Mouse (Mus musculus): ENCODE measurements around the gene Plod3. TPM values are rescaled to one million over a fixed set of nuclear protein-coding genes. Genes with fewer than 3 reads are reported as not detected.

The Plod3 gene
- polyA plus RNA-seq, 1 experiment: not detected

DNA sequence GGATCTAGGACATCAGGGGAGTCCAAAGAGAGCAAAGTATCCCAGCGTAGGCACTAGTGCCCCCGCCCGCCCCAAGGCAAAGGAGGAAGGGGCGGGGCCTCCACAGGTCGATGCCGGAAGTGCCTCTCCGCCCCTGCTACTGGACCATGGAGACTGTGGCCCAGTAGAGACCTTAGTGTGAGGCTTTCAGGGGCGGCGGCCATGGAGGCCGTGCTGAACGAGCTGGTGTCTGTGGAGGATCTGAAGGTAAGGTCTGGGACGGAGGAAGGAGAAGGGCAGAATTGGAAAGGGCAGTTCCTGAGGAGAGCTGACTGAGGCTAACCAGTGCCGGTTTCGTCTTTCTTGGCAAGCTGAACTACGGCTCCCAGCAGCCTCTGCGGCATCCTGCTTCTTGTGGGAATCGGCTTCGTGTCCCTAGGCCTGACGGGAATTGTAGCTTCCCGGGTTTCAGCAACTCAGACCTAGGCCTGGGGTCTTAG, 24.8 kb upstream of the Plod3 start:
- TF ChIP-seq CTCF (IDR thresholded peaks at IDR 0.05; ENCODE audit: insufficient read depth, low read depth, low read length) (no peak), POLR2A (IDR thresholded peaks at IDR 0.05; ENCODE audit: insufficient read depth, low read depth, low read length) (peak; percentile 85)
- Histone ChIP-seq H3K4me3 (ENCODE audit: insufficient read depth, low read depth, low read length) (peak overlapping the region; percentile 85), H3K27ac (ENCODE audit: insufficient read depth, low read depth, low read length) (peak overlapping the region; percentile 97), H3K4me1 (ENCODE audit: control insufficient read depth, insufficient read depth, low read length) (peaks cover 15% of the 10 kb centered on the region; the same call in 1 of the 2 replicates)
- WGBS: 0% methylated on average over 20 of the region's 20 CpGs

DNA sequence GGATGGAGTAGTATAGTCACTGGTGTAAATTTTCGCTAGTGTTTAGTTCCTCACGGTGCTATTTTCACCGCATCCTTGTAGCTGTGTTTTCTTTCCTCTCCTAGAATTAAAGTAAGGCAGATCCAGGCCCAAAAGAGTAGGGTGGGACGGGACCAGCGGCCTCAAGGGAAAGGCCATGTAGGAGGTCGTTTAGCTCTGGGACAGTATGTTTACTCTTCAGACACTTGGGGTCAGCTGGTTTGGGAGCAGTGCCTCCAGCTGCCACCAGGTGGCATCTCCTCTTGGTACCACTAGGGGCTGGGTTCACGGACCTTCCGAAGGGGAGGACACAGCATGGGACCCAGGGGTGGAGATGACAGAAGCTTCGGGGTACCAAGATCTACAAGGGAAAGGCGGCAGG, 24.3 kb upstream of the Plod3 start:
- Histone ChIP-seq H3K4me3 (ENCODE audit: insufficient read depth, low read depth, low read length) (peak overlapping the region; percentile 85), H3K27ac (ENCODE audit: insufficient read depth, low read depth, low read length) (peak overlapping the region; percentile 82), H3K4me1 (ENCODE audit: control insufficient read depth, insufficient read depth, low read length) (peaks cover 15% of the 10 kb centered on the region; the same call in 1 of the 2 replicates)
- WGBS: under 1% methylated on average over 10 of the region's 10 CpGs
- no peak for TF ChIP-seq POLR2A (IDR thresholded peaks at IDR 0.05; ENCODE audit: insufficient read depth, low read depth, low read length)
- peak; percentile 94 for TF ChIP-seq CTCF (IDR thresholded peaks at IDR 0.05; ENCODE audit: insufficient read depth, low read depth, low read length)

DNA sequence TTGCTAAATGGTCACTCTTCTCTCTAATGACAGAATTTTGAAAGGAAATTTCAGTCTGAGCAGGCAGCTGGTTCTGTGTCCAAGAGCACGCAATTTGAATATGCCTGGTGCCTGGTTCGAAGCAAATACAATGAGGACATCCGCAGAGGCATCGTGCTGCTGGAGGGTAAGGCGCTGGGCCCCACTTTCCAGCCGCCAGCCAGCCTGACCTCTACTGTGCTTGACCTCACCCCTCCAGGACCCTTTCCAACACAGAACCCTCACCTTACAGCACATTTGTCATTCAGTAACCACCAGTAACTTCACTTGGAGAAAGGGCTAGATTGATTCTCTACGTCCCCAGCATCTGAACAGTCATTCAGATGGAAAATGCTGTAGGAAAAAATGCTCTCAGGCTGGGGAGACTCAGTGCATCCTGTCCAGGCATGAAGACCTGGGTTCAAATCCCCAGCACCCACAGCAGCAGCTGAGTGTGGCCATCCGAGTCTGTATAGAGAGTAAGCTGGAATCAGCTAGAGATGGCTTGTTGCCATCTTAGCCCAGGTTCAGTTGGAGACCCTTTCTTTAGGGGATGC, 23.8 kb upstream of the Plod3 start:
- H3K4me3 ChIP-seq (ENCODE audit: insufficient read depth, low read depth, low read length): peak overlapping the region; percentile 85
- H3K4me1 ChIP-seq (ENCODE audit: control insufficient read depth, insufficient read depth, low read length): peaks cover 15% of the 10 kb centered on the region; the same call in 1 of the 2 replicates
- no peak overlapping the region for H3K27ac ChIP-seq (ENCODE audit: insufficient read depth, low read depth, low read length)
- 63% methylated on average over 8 of the region's 8 CpGs for WGBS
- no peak for TF ChIP-seq CTCF (IDR thresholded peaks at IDR 0.05; ENCODE audit: insufficient read depth, low read depth, low read length)
- no peak for TF ChIP-seq POLR2A (IDR thresholded peaks at IDR 0.05; ENCODE audit: insufficient read depth, low read depth, low read length)

DNA sequence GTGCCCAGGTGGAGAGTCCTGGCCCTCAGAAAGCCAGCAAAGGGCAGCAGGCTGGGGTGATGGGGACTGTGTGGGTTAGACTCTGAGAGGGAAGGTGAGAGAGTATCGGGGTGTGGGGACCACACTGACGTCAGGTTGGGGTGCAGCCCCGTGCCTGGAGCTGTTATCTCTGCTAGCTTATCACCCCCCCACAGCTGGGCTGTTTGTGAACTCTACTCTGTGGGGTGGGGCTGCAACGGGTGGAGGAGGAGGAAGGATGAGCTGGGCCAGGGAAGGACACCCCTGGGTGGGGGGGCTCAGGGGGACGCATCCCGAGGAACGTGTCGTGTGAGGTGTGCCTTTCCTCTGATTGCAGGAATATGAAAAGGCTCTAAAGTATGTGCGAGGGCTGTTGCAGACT, 21.6 kb upstream of the Plod3 start:
- Histone ChIP-seq H3K4me3 (ENCODE audit: insufficient read depth, low read depth, low read length) (no peak overlapping the region), H3K27ac (ENCODE audit: insufficient read depth, low read depth, low read length) (no peak overlapping the region), H3K4me1 (ENCODE audit: control insufficient read depth, insufficient read depth, low read length) (peaks cover 12% of the 10 kb centered on the region; the same call in 1 of the 2 replicates)
- TF ChIP-seq CTCF (IDR thresholded peaks at IDR 0.05; ENCODE audit: insufficient read depth, low read depth, low read length) (no peak), POLR2A (IDR thresholded peaks at IDR 0.05; ENCODE audit: insufficient read depth, low read depth, low read length) (no peak)
- 93% methylated on average over 9 of the region's 9 CpGs for WGBS

DNA sequence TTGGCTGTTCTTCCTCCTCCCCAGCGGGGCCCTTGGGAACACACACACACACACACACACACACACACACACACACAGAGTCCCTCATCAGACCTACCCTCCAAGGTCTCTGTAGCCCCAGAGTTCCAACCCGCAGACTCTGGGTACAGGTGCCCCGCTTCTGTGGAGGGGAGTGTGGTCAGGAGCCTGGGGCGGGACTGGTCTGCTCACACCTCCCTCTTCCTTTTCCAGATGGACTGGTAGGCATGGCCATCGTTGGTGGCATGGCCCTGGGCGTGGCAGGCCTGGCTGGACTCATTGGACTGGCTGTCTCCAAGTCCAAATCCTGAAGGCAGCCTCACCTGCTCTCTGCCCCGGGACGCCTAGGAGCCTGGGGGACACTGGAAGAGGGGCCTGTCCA, 21.1 kb upstream of the Plod3 start:
- Histone ChIP-seq H3K4me1 (ENCODE audit: control insufficient read depth, insufficient read depth, low read length) (peaks cover 12% of the 10 kb centered on the region; the same call in 1 of the 2 replicates), H3K4me3 (ENCODE audit: insufficient read depth, low read depth, low read length) (no peak overlapping the region), H3K27ac (ENCODE audit: insufficient read depth, low read depth, low read length) (no peak overlapping the region)
- TF ChIP-seq CTCF (IDR thresholded peaks at IDR 0.05; ENCODE audit: insufficient read depth, low read depth, low read length): no peak
- TF ChIP-seq POLR2A (IDR thresholded peaks at IDR 0.05; ENCODE audit: insufficient read depth, low read depth, low read length): no peak
- WGBS: 93% methylated on average over 8 of the region's 8 CpGs

DNA sequence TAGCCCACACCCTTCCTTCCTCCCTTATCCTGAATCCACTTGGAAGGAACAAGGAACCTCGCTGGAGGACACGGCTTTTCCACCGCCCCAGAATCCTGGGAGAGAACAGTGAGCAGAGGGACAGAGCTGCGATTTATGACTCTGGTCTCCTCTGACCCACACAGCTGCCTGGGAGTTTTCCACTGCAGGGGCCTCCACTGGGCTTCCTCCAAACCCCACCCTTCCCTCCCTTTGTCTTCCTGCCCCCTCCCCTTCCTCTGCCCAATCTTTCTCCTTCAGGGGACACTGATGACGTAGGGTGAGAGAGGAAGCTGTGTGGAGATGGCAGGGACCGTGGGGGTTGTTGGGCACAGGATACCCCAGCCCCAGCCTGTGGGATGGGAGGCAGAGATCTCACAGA, 20.5 kb upstream of the Plod3 start, which contains the start of gene Cldn15:
Cldn15 (plus strand) TSS at position 286 of the 400 bp plus-strand sequence.
- no peak within 1 kb of the TSS for H3K4me3 ChIP-seq (ENCODE audit: insufficient read depth, low read depth, low read length)
- peaks cover 7% of the 10 kb centered on the region; the same call in 1 of the 2 replicates for H3K4me1 ChIP-seq (ENCODE audit: control insufficient read depth, insufficient read depth, low read length)
- TF ChIP-seq POLR2A (IDR thresholded peaks at IDR 0.05; ENCODE audit: insufficient read depth, low read depth, low read length): no peak
- TF ChIP-seq CTCF (IDR thresholded peaks at IDR 0.05; ENCODE audit: insufficient read depth, low read depth, low read length): no peak
- no peak within 1 kb of the TSS for H3K27ac ChIP-seq (ENCODE audit: insufficient read depth, low read depth, low read length)
- WGBS: 71% methylated on average over 6 of the region's 6 CpGs

DNA sequence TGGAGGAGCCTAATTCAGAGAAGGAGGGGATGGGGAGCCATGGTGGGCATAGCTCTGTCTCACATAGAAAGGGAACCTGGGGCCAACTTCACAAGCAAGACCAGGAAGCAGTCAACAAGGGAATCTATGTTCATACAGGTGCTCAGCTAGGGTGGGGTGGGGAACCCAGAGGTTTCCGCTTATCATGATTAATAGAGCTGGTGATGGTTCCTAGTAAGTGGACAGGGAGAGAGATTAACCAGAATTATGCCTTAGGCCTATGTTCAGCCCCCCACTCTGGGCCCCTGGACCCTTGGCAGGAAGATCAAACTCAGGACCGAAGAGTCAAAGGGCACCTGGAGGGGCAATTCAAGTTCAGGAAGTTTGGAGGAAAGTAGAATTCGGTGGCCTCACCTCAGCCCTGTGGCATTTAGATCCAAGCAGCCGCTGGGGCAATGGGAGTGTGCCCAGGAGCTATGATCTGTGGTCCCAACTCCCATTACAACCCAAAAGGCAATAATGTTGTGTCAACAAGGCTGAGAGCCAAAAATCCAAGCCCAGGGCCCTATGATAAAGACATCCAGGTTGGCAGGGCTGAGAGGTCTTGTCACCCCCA, 19.9 kb upstream of the Plod3 start:
- Histone ChIP-seq H3K4me3 (ENCODE audit: insufficient read depth, low read depth, low read length) (no peak overlapping the region), H3K4me1 (ENCODE audit: control insufficient read depth, insufficient read depth, low read length) (peaks cover 6% of the 10 kb centered on the region; the same call in 1 of the 2 replicates), H3K27ac (ENCODE audit: insufficient read depth, low read depth, low read length) (no peak overlapping the region)
- TF ChIP-seq CTCF (IDR thresholded peaks at IDR 0.05; ENCODE audit: insufficient read depth, low read depth, low read length): no peak
- TF ChIP-seq POLR2A (IDR thresholded peaks at IDR 0.05; ENCODE audit: insufficient read depth, low read depth, low read length): no peak
- 97% methylated on average over 4 of the region's 4 CpGs for WGBS

DNA sequence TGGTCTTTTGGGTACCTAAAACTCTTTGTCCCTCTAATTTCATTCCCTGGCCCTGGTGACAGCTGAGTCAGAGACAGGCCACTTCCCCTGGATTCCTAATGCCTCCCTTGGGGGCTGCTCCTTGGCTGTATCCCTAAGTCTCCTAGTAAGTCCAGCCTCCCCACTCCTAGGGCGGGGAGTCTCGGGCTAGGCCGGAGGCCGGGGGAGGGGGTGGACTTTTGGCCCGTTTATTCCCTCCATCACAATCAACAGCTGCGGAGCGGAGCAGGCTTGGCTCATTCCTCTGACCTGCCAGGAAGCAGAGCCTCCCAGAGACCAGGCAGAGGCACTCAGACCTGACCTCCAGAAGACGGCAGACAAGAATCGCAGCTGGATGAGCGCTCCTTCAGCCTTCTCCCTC, 19.2 kb upstream of the Plod3 start:
- TF ChIP-seq CTCF (IDR thresholded peaks at IDR 0.05; ENCODE audit: insufficient read depth, low read depth, low read length) (no peak), POLR2A (IDR thresholded peaks at IDR 0.05; ENCODE audit: insufficient read depth, low read depth, low read length) (no peak)
- Histone ChIP-seq H3K4me1 (ENCODE audit: control insufficient read depth, insufficient read depth, low read length) (peaks cover 6% of the 10 kb centered on the region; the same call in 1 of the 2 replicates), H3K4me3 (ENCODE audit: insufficient read depth, low read depth, low read length) (no peak overlapping the region), H3K27ac (ENCODE audit: insufficient read depth, low read depth, low read length) (no peak overlapping the region)
- 67% methylated on average over 10 of the region's 10 CpGs for WGBS

DNA sequence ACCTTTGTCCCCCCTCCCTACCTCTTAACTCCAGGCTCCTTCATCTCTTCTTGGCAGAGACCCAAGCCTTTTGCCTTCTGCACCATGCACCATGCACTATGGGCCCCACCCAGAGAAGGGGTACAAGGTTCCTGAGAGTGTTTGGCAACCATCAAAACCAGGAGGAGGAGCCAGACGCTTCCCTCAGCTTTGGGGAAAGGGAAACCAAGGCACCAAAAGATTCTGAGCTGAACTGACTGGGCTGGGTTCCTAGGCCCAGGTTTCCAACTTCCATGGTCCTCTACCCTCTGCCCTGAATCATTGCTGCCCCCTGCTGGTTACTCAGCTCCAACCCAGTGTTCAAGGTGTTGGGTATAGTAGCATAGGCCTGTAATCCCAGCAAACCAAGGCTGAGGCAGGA, 16.1 kb upstream of the Plod3 start:
- Histone ChIP-seq H3K27ac (ENCODE audit: insufficient read depth, low read depth, low read length) (no peak overlapping the region), H3K4me1 (ENCODE audit: control insufficient read depth, insufficient read depth, low read length) (no peaks in the 10 kb centered on the region), H3K4me3 (ENCODE audit: insufficient read depth, low read depth, low read length) (no peak overlapping the region)
- TF ChIP-seq POLR2A (IDR thresholded peaks at IDR 0.05; ENCODE audit: insufficient read depth, low read depth, low read length) (no peak), CTCF (IDR thresholded peaks at IDR 0.05; ENCODE audit: insufficient read depth, low read depth, low read length) (no peak)
- 82% methylated on average over 1 of the region's 1 CpGs for WGBS
